Mouse (Mus musculus) cerebellum, adult 9-11 months (tissue): ENCODE data around the gene Vmn1r166.
"Not testable (repeated sequence)": the region's sequence is repeated elsewhere in the genome, so short reads cannot be mapped to it uniquely, and the experiment has no call there.

Experiments used
- DNase-seq: peaks from one replicate; pipeline ENCODE4 v3.0.0; 2022

The Vmn1r166 gene

DNA sequence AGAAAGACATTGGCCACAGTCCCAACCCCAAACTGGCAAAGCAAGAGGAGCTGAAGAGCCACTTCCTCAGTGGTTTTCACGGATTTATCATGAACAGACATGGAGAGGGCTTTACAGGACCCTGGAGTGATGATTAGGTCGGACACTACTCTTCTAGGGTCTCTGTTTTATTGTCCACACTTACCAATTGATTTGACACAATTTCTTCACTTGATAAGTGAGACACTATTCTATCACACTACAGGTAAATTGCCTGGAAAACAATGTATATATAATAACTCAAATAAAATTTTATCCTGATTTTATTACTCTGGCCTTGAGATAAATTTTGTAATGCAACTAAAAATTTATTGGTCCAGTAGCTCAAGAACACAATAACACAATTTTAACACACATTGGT, at the start of gene Vmn1r166:
TSS of gene Vmn1r166 (minus strand) at position 101 of the 400 bp plus-strand sequence.
- DNase-seq, result not testable (repeated sequence)

DNA sequence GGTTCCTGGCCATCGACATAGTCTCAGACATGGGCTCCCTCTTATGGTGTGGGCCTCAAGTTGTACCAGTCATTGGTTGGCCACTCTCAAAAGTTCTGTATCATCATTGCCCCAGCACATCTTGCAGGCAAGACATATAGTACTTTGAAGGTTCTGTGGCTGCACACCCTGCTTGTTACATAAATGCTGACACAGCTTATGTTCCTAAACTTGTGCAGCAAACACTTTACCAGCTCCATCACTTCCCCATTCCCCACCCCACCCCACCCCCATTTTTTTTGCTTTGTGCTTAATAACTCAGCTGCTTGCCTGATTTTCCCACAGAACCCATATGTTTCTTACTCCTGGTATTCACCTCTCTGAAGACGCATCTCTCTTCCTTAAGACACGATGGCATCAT, 49.4 kb upstream of the Vmn1r166 start, which contains the start of gene Nlrp4e:
TSS of gene Nlrp4e (plus strand) at position 301 of the 400 bp plus-strand sequence.
- not testable (repeated sequence) for DNase-seq

DNA sequence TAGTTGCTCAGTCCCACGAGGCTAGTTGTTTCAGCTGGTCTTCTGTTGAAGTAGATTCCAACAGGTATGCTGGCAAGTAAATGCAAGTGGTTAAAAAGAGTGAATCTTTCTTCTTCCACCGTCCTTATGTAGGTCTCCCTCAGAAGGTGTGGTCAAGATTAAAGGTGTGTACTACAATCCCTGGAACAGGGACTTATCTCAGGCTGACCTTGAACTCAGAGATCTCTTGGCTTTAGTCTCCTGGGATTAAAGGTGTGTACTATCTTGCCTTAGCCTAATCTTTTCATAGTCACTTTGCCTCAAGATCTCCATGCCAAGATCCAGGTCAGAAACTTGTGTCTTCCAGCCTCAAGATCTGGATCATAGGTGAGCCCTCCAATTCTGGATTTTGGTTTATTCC, 27.3 kb upstream of the Vmn1r166 start, which contains the start of gene Gm6902:
TSS of gene Gm6902 (minus strand) at position 101 of the 400 bp plus-strand sequence.
- not testable (repeated sequence) for DNase-seq

- not testable (repeated sequence) for DNase-seq
These were observed 34.5 kb downstream of the Vmn1r166 start, which contains the start of gene Vmn1r165 for GRCm38 (mm10) chr7:23217032-23217431. Gene Vmn1r165, plus strand, starts transcription at chr7:23217332.
